Mouse (Mus musculus) lung, postnatal 0 days (tissue): Measurements from ENCODE around the gene Lmtk2.

Source experiments
- CTCF ChIP-seq: IDR thresholded peaks from 2 replicates; pipeline ENCODE4 v1.5.1; 2016; ENCODE audit warnings: antibody characterized with exemption, mild to moderate bottlenecking
- EP300 ChIP-seq: IDR thresholded peaks from 2 replicates; pipeline ENCODE4 v1.6.1; 2016; ENCODE audit warnings: antibody characterized with exemption, mild to moderate bottlenecking, control low read depth

DNA sequence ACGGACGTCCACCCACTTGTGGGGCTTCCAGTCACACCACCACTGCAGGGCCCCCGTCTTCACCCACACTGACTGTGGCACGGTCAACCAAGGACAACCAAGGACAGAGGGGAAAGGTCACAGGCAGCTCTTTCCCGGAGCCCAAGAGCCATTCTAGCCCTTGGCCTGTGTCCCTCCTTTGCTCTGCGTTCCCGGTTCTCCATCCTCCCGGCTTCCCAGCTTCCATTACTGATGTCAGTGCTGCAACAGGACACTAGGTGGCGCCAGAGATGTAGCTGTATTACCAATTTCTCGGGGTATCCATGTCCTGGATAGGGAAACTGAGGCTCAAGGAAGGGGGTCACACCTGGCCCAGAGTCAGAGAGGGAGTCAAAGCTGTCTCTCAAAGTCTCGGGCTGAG lies 107.2 kb downstream of the Lmtk2 start:
- peak; percentile 90 for TF ChIP-seq CTCF
- no peak for TF ChIP-seq EP300
